Mouse (Mus musculus) gonadal fat pad, adult 2 months (tissue): ENCODE data around the gene Zc3hc1. TPM values are rescaled to one million over a fixed set of nuclear protein-coding genes. Genes with fewer than 3 reads are reported as not detected.
"Not testable (repeated sequence)": the region's sequence is repeated elsewhere in the genome, so short reads cannot be mapped to it uniquely, and the experiment has no call there.

Experiments used
- DNase-seq: peaks from one replicate; pipeline ENCODE4 v3.0.0-alpha.2; 2012; ENCODE audit warnings: low read depth
- polyA plus RNA-seq: library from polyadenylated mRNA; depleted of rRNA; stranded (reverse); fragments of >200 nt; gene quantifications from 2 replicates; pipeline ENCODE4 v1.2.3, GENCODE M21; 2012; rRNA removed

The Zc3hc1 gene
- polyA plus RNA-seq, result 12.1 and 12.5 TPM in 2 replicates

DNA sequence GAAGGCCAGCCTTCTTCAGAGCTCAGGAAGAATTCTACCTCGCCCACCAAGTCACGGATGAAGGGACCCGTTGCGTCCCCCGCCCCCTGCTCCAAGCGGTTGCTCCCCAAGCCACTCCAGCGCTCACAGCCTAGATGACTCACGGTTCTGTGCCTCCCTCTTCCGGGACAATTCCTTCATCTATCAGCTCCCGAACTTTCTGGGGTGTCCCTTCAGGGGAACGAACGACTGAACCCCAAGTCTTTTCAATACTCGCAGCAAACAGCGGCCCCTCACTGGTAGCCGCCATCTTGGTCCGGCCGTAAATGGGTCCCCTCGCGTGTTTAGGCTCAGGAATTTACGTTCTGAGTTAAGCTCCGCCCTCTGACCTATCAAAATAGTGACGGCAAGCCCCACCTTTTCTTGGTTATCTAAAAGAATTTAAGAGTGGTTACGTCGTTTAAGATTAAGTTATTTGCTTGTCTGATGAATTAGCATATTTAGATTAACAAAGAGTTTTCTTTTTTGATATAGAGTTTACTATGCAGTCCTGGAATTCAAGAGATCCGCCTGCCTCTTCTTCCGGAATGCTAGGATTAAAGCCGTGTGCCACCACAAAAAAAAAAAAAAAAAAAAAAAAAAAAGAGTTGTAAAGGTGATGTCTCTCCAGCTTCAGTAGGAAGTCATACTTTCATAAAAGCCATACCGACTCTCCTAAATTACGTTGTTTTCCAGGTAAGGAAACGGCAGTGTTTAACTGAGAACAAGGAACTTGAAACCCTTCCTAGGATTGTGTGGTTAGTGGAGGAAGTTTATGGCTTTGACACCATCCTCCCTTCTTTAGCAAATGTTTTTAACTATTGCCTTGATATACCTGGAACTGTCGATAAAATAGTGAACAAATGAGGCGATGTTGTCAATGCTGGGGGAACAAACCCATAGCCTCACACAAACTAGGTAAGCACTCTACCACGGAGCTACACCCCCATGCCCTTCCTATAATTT lies at the start of gene Zc3hc1:
Gene Zc3hc1 (minus strand): TSS at position 315 of the 984 bp plus-strand sequence.
- DNase-seq, result no peak

DNA sequence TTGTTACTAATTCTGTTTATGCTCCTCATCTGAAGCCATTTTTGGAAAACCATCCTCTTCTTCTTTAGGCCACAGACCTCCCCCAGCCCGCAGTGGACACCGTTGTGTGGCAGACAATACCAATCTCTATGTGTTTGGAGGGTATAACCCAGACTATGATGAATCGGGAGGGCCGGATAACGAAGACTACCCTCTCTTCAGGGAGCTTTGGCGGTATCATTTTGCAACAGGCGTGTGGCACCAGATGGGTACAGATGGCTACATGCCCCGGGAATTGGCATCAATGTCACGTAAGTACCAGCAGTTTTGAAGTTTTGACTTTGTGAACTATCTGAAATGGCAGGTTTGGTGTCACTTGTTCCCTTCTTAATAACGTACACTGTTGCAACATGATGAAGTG lies 48.7 kb upstream of the Zc3hc1 start:
- DNase-seq, result no peak

DNA sequence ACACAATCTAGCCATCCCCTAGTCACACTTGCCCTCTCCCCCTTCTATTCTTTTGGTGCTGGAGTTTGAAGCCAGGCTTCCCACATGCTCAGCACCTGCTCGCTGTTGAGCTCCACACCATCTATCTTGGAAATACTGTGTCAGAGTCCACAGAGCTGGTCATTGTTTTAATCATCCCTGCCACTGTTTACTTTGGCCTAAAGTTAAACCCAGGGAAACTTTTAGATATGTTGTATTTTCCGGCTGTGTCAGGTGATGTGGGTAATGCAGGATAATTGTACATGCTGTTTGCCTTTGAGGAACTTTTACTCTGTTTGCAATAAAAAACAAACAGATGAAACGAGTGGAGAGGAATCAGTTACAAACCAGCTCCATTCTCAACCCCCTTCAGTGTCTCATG lies 46.2 kb upstream of the Zc3hc1 start:
- no peak for DNase-seq

DNA sequence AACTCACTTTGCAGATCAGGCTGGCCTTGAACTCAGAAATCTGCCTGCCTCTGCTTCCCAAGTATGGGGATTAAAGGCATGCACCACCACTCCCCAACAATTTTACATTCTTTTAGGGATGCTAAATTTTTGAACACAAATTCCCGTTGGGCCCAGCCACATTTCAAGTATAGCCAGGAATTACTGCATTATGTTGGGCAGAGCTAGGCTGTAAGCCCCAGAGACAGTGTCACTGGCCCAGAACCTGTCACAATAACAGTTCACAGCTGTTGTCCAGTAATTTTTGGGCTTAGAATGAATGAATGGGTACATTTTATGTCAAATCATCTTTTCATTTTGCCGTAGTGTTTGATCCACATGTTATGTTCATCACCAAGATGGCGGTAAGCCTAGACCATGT lies 45.6 kb upstream of the Zc3hc1 start:
- DNase-seq, result no peak

DNA sequence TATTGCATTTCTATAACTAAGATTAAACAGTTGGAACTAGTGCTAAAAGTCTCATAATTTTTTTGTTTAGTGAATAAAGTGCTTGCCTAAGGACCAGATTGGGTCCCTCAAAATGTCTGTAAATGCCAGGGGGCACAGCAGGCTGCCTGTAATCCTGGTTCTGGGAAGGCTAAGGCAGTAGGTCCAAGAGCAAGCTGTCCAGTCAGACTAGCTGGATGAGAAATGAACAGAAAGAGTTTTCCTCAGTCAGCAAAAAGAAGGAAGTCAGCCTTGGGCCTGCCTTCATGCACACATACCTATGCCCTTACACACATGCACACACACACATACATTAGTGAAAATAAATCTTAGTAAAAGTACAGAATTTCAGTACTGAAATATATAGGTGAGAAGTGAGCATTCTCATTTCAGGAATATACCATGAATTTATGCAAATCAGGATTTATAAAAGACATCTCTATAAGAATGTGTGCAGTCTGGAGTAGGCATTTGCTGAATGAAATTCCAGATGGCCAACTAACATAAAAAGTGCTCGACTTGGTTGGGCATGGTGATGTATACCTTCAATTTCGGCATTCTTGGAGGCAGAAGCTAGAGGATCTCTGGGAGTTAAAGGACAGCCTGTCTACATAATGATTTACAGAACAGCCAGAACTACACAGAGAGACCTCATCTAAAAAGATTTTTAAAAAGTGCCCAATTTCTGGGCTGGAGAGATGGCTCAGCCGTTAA lies 41.8 kb upstream of the Zc3hc1 start:
- no peak for DNase-seq

DNA sequence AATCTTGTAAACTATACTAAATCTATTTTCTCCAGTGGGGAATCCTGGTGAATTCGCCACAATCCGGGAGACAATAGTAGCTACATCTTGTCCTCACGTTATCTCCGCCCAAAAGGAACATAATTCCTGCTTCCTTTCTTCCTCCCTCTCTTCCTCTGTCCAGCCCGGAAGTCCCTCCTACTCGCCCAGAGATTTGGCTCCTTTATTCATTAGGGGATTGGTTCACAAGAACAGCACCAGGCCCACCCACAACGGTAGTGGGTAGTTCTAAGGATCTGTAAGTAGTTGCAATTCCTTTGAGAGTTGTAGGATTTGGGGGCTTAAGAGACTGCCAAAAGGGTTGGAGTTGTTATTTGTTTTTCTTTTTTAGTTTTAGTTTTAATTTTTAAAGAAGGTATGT lies 26.0 kb upstream of the Zc3hc1 start:
- no peak for DNase-seq

DNA sequence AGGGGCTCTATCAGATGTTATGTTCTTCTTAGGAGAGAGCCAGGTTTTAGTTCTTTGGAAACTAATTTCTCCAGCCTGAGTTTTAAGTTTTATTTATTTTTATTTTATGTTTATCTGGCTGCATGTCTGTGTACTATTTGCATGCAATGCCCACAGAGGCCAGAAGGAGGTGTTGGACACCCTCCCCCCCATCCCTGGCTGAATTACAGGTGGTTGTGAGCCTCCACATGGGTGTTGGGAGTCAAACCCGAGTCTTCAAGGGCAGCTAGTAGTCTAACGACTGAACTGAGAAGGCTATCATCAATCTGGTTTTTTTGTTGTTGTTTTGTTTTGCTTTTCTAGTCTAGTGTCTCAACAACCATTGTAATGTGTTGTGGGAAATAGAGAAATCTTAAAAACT lies 25.3 kb upstream of the Zc3hc1 start:
- DNase-seq, result no peak

DNA sequence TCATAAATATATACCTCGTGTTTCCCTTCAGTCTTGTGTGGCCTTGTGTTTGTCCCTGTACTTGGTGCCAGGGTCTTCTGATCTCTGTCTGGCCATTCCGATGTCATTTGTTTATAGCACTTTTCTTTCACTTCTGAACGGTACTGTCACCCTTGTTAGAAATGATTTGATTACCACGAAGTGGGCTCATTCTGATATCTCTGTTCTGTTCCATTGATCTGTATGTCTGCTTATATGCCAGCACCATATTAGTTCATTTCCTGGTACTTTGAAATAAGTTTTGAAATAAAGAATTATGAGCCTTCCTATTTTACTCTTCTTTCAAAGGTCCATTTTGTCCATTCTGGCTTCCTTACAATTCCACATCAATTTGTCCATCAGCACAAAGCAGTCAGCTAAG lies 20.5 kb upstream of the Zc3hc1 start:
- no peak for DNase-seq

DNA sequence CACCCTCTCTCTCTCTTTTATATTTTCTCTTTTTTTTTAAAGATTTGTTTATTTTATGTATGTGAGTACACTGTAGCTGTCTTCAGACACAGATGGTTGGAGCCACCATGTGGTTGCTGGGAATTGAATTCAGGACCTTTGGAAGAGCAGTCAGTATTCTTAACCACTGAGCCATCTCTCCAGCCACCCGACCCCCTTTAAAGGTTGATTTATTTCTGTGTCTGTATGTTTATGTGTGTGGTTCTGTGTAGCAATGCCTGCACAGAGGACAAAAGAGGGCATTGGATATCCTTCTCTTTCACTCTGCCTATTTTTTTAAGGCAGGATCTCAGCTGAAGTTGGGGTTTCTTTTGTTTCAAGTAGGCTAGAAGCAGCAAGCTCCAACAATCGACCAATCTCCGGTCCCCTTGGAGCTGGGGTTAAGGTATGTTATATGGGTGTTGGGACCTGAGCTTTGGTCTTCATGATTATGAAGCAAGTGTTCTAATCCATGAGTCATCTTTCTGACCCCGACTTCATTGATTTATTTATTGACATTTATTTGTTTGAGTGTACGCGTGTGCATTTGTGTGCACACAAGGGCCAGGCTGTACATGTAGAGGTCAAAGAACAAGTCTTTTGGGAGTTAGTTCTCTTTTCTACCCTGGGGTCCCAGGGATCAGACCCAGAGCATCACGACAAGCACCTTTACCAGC lies 18.7 kb upstream of the Zc3hc1 start:
- no peak for DNase-seq

DNA sequence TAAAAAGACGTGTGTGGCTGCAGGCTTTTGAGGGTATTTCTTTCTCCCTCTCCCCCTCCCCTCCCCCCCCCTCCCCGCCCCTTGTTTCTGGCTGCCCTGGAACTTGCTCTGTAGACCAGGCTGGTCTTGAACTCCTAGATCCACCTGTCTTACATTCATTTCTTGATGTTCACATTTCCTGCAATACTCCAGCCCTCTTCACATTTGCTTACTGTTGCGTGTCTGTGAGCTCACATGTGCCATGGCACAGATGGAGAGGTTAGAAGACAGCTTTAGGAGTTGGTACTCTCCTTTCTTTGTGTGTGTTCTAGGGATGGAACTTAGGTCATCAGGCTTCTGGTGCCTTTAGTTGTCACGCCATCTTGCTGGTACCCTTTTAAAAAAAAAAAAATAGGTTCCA lies 17.4 kb upstream of the Zc3hc1 start:
- no peak for DNase-seq

DNA sequence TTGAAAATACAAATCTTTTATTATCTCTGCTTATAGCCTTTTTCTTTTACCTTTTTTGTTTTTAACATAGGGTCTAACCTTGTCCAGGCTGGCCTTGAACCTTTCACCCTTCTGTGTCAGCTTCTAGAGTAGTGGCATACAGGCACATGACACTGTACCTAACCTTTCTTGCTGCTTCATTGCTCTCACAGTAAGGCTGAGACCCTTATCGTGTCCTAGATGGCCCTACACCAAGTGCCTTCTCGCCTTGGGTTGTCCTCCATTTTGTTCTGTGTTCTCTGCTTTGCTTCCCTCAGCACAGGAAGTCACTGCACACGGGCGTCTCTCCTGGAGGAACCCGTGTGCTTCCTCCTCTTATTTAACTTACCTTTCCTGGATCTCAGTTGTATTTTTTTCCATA lies 13.8 kb upstream of the Zc3hc1 start:
- no peak for DNase-seq

DNA sequence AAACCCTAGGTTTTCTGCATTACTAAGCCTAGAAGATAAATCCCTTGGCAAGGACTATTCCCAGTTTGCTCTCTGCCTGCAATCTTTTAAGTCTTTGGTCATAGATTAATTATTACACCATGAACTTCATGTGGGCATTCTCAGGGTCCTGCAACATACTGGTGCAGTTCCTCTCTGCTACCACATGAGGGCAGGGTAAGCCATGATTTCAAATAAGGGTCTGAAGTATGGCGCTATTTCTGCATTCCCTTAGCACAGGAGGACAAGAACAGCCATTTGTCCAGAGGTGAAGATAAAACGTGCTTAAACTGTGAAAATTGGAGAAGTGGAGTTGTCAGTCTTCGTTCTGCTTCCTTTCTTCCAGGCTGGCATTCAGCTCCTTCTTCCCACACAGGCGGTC lies 12.6 kb upstream of the Zc3hc1 start:
- DNase-seq, result no peak

DNA sequence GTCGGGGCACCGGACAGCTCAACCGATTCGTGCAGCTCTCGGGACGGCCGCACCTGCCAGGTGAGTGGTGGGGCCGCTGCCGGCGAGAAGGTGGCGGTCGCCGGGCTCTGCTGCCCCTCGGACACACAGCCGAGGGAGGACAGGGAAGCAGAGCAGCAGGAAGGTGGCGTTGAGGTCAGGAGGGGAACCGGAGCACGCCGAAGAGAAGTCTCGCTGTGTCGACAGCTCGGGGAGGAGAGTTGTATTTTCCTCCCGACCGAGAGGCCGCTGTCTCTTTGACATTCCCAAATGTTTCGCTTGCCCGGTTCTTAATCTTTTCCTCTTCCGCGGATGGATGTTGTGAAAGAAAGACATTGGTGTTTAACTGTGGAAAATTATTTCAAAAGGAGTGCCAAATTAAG lies 11.3 kb upstream of the Zc3hc1 start:
- no peak for DNase-seq

DNA sequence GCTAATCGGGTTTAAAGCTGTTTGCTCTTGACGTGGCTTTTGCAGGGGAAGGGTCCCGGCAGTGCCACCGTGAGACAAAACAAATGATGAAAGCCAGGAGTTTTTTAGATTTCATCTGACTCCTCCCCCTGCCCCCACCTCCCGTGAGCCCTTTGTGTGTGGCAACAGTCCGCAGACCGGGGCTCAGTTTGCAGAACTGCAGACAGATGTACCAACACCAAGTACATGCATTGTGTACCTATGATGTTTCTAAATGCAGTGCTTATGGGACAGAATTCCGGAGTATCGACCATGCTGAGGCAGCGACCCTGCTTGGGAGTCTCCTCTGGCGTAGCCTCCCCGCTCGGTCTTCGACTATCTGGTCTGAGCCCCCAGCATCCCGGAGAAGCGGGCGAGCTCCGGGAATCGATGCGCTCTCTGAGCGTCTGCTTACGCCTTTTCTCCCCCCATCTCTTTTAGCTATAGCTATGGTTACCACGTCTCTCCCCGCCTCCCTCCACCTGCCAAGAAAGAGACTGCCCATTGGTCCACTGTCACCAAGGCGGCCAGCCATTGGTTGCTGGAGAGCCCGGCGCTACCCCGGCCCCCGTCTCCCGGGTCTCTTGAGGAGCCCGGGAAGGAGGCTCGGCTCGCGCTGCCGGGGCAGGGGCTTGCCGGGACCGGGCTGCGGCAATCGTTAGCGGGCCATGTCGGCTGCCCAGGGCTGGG lies 10.6 kb upstream of the Zc3hc1 start, which contains the start of gene Klhdc10:
Gene Klhdc10 (plus strand): TSS at position 561 of the 708 bp plus-strand sequence.
- DNase-seq, result peak; percentile 71

DNA sequence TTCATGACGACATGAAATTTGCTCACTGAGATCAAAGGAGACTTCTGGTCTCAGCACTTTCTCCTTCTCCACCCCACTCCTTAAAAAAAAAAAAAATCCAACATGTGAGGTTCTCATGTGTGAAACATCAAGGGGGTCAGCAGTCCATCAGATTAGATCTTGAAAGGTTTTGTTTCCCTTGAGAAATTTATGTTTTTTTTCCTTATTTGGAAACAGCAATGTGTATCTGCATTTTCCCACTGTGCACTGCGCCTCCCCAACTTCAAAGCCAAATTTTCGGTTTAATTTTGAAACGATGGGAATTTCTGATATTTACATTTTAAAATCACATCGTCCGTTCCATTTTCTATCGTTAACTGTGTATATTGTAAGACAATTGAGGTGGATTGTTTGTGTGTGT lies 9.9 kb upstream of the Zc3hc1 start:
- DNase-seq, result no peak

DNA sequence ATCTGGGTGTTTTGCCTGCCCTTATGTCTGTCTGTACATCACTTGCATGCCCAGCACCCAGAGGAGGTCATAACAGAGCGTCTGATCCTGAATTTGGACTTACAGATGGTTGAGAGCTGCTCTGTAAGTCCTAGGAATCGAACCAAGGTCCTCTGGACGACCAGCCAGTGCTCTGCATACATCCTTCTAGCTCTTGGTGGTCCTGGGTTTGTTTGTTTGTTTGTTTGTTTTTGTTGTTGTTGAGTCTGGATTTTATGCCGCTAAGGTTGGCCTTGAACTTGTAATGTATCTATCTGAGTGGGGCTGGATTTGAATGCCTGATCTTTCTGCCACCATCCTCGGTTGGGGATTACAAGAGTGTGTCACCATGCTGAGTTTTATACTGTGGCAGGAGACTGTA lies 9.3 kb upstream of the Zc3hc1 start:
- DNase-seq, result no peak

DNA sequence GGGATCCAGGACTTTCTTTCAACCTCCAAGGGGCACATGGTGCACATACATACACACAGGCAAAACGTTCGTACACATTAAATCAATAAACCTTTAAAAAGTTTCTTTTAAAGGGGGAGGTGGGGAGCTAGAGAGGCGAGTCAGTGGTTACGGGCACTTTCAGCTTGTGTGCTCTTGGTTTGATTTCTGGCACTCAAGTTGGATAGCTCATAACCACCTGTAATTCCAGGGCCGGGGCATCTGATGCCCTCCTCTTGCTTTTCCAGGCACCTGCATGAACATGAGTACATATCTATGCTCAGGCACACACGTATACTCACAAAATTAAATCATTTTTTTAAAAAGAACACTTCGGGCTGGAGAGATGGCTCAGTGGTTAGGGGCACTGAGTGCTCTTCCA lies 1.2 kb upstream of the Zc3hc1 start:
- DNase-seq, result no peak

DNA sequence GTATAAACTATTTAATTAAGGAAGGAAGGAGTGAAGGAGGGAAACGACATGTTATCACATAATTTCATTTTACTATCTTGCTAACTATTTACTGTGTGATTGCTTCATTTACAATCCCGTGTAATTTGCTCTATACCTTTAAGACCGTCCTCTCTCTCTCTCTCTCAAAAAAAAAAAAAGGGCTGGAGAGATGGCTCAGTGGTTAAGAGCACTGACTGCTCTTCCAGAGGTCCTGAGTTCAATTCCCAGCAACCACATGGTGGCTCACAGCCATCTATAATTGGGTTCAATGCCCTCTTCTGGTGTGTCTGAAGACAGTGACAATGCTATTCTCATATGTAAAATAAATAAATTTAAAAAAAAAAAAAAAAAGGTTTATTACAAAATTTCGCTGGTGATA lies 557 bp downstream of the Zc3hc1 start:
- not testable (repeated sequence) for DNase-seq

DNA sequence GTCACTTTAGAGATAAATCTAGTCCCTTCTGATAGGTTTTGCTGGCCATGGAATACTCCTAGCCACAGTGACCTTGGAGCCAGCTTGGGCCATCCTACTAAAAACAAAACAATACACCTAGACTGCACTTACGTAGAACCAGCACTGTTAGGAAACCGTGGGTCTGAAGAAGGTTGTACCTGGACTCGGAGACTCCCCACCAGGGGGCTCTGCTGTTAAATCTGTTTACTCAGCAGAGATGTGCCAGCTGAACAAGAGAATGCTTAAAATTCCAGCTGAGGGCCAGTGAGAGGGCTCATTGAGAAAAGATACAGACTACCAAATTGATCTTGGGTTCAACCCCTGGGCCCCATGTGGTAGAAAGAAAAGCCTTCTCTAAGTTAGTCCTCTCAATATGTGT lies 9.7 kb downstream of the Zc3hc1 start:
- DNase-seq, result no peak

DNA sequence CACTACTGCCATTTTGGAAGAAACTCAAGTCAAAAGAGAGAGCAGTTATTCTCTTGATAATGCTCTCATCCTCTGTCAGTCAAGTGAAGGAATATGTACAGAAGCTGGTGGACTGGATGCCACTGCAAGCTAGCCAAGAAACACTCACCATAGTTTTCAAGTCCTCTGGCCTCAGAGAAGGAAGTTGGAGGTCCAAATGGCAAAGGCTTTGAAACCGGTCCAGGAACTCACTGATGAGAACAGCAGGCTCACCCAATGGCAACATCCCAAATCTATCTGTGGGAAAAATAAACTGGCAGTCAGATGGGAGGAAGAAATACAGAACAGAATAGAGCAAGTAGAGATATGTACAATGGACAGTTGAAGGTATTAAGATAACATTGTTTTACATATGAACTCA lies 15.0 kb downstream of the Zc3hc1 start:
- DNase-seq, result no peak

DNA sequence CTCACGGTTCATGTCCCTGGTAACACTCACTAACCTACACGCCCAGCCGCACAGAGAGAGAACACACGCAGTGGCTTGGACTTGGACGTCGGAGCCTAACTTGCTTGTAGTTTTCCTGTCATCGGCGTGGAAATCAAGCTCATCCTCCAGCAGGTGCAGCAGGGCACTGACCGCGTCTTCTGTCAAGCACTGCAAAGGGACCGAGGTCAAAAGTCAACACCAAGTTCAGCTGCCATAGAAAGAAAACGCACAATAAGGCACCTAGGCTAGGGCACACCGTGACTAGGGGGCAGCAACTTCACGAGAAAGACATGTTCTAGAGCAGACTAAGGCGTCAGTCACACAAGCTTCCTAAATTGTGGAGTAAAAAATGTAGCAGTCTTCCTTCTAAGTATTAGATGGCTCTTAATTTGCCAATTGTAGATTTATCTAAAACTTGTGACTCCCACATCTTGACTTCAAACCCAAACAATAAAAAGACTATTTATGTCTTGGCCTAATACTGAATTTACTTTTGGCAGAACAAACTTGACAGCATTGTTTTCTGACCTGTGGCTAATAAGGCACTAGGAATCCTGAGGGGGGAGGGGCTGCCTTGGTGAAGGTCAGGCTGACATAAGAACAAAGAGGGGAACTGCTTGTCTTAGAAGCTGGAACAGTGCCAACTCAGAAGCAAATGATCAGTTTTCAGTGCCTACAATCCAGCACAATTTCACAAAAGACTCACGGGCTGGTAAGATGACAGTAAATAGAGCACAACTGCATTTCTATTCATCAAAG lies 15.9 kb downstream of the Zc3hc1 start:
- DNase-seq, result no peak
